Mouse (Mus musculus) hindbrain, embryonic 11.5 days (tissue): Measurements from ENCODE around the gene Cdh23. TPM values are rescaled to one million over a fixed set of nuclear protein-coding genes. Genes with fewer than 3 reads are reported as not detected.

Source experiments
- ATAC-seq: fragments of 200-750 bp; cut with Nextera tagmentation; 2 replicates; pipeline ENCODE4 v1.8.0; 2017; ENCODE audit warnings: mild to moderate bottlenecking, moderate TSS enrichment, moderate library complexity; ENCODE audit not compliant: low FRiP score
- DNase-seq: peaks from one replicate; pipeline ENCODE4 v3.0.0-alpha.2; 2015; ENCODE audit warnings: low spot score
- H3K27ac ChIP-seq: fragments of 300-500 bp; sonication (generic); 2 replicates; pipeline ENCODE4 v1.5.1; 2014; ENCODE audit warnings: mild to moderate bottlenecking, low read depth, low read length
- H3K27me3 ChIP-seq: fragments of 300-500 bp; sonication (generic); 2 replicates; pipeline ENCODE4 v1.6.1; 2014; ENCODE audit warnings: mild to moderate bottlenecking, low read length, moderate library complexity, mixed read lengths; ENCODE audit not compliant: control insufficient read depth, insufficient read depth
- H3K36me3 ChIP-seq: fragments of 300-500 bp; sonication (generic); 2 replicates; pipeline ENCODE4 v1.6.1; 2014; ENCODE audit warnings: mild to moderate bottlenecking, low read length, moderate library complexity, mixed read lengths; ENCODE audit not compliant: control insufficient read depth, insufficient read depth
- H3K4me1 ChIP-seq: fragments of 300-500 bp; sonication (generic); replicated peaks from 2 replicates; pipeline ENCODE4 v1.6.1; 2014; ENCODE audit warnings: low read length, mixed read lengths; ENCODE audit not compliant: control insufficient read depth, insufficient read depth
- H3K4me2 ChIP-seq: fragments of 300-500 bp; sonication (generic); replicated peaks from 2 replicates; pipeline ENCODE4 v1.6.1; 2014; ENCODE audit warnings: mild to moderate bottlenecking, low read depth, low read length
- H3K4me3 ChIP-seq: fragments of 300-500 bp; sonication (generic); 2 replicates; pipeline ENCODE4 v1.5.1; 2014; ENCODE audit warnings: low read depth, low read length
- H3K9ac ChIP-seq: fragments of 300-500 bp; sonication (generic); 2 replicates; pipeline ENCODE4 v1.6.1; 2014; ENCODE audit warnings: low read depth, low read length
- H3K9me3 ChIP-seq: fragments of 300-500 bp; sonication (generic); 2 replicates; pipeline ENCODE4 v1.6.1; 2016; ENCODE audit warnings: low read length; ENCODE audit not compliant: control insufficient read depth
- WGBS: fragments of 180-500 bp; shearing (Covaris S2); extraction: QIAGEN DNeasy Blood & Tissue Kit; methylation state at CpG from one replicate; pipeline ENCODE4 v1.1.7; 2014; 5-methylcytosine and 5-hydroxymethylcytosine counted together
- polyA plus RNA-seq: library from polyadenylated mRNA; unstranded; fragments of >200 nt; fragmentation: Nextera tagmentation; extraction: Ambion mirVana; gene quantifications from 2 replicates; pipeline ENCODE4 v1.2.1, GENCODE M21; 2014

The Cdh23 gene
- polyA plus RNA-seq, 1 experiment from 2014 or later, result 1.6 TPM

DNA sequence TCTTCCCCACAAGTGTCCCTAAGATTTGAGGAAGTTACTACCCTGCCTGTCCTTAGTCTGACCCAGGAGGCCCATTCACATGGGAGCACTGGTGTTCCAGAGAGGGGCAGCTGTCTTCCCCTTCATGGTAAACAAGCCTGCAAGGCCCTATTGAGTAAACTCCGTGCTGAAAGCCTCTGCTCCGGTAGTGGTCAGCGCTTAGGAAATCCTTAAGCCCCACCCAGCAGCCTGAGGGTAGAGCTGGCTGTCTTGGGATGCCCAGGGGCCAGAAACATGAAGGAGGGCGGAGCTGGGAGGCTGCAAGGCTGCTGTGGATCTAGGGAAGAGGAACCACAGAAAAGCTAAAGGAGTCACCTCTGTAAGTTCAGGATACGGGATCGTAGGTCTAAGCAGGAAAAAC, 347.2 kb downstream of the Cdh23 start:
- Histone ChIP-seq H3K9me3 (no peaks in the 10 kb centered on the region), H3K9ac (no peak overlapping the region), H3K27ac (no peak overlapping the region), H3K4me1 (peaks cover 10% of the 10 kb centered on the region), H3K27me3 (peaks cover 14% of the 10 kb centered on the region), H3K36me3 (no peaks in the 10 kb centered on the region), H3K4me2 (no peak overlapping the region), H3K4me3 (no peak overlapping the region)
- no peak for ATAC-seq
- no peak for DNase-seq
- WGBS, result 37% methylated on average over 6 of the region's 6 CpGs

DNA sequence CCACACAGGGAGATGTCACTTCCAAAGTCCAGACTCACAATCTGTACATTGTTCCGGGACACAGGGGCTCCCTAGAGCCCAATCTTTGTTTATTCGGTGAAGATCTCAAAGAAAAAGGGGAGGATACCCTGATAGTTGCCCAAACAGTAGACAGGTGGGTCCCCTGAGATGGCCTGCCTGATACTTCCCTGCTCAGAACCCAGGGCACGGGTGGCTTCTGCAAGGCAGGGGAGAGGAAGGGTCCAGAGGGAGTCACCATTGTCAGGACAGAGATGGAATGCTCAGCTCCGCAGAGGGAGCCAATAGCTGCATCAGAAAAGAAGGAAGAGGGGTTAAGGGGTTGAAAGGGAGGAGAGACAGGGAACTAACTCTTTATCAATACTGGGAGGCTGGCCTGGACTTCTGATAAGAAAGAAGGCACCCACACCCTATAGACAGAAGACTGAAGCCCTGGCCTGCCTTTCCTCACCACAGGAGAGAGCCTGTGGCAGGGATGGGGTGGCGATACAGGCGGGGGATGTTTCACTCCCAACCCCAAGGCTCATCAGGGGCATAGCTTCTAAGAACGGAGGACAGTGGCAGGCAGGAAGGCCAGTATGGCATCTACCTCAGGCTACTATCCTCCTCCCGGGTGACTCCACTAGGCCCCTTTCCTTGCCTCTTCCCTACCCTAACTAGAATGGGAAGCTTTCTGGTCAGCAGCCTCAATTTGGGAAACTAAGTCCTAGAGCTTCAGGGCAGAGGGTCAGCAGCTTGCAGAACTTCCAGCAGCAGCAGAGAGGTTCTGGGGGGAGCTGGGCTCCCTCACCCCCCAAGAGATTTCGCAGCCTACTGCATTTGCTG, 348.3 kb downstream of the Cdh23 start:
- 27% methylated on average over 9 of the region's 9 CpGs for WGBS
- DNase-seq, result no peak
- H3K36me3 ChIP-seq, result no peaks in the 10 kb centered on the region
- ATAC-seq, result no peak
- H3K9ac ChIP-seq, result no peak overlapping the region
- H3K4me3 ChIP-seq, result no peak overlapping the region
- H3K27ac ChIP-seq, result no peak overlapping the region
- no peak overlapping the region for H3K4me2 ChIP-seq
- H3K9me3 ChIP-seq, result no peaks in the 10 kb centered on the region
- peaks cover 8% of the 10 kb centered on the region for H3K4me1 ChIP-seq
- H3K27me3 ChIP-seq, result peaks cover 14% of the 10 kb centered on the region

DNA sequence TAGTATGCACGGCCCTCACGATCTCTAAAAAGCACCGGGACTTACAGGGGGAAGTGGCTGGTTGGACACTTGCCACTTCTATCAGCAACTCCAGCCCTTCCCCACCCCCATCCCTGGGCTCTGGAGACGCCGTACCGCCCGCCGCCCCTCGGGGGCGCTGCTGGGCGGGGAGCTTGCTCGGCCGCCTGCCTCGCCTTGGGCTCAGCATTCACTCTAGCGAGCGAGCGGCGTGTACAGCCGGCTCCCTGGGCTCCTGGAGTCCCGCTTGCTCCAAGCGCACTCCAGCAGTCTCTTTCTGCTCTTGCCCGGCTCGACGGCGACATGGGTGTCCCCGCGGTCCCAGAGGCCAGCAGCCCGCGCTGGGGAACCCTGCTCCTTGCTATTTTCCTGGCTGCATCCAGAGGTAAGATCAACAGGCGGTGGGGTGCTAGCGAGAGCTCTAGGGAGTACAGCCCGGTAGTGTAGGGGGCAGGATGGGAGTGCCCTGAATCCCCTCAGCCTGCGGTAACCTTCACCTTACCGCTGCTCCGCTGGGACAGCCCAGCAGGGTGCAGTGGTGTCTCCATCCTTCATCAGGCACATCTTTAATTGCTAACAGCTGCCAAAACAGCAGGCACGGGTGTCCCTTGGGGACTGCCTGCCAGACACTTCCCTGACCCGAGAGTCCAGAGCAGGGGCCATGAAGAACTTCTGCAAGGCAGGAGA, 349.4 kb downstream of the Cdh23 start, which contains the start of gene Vsir:
Gene Vsir (plus strand): TSS at position 151 of the 705 bp plus-strand sequence.
- Histone ChIP-seq H3K27ac (no peak within 1 kb of the TSS), H3K4me1 (peaks cover 7% of the 10 kb centered on the region), H3K9me3 (no peaks in the 10 kb centered on the region), H3K4me2 (peak within 1 kb of the TSS; percentile 43), H3K9ac (0 out of 2 replicates have a peak within 1 kb of the TSS, but pooled peaks have one; percentile 40), H3K36me3 (no peaks in the 10 kb centered on the region), H3K4me3 (peak within 1 kb of the TSS; percentile 23), H3K27me3 (peaks cover 14% of the 10 kb centered on the region)
- peak; percentile 32 for ATAC-seq
- WGBS, result 1% methylated on average over 37 of the region's 37 CpGs
- peak; percentile 89 for DNase-seq

DNA sequence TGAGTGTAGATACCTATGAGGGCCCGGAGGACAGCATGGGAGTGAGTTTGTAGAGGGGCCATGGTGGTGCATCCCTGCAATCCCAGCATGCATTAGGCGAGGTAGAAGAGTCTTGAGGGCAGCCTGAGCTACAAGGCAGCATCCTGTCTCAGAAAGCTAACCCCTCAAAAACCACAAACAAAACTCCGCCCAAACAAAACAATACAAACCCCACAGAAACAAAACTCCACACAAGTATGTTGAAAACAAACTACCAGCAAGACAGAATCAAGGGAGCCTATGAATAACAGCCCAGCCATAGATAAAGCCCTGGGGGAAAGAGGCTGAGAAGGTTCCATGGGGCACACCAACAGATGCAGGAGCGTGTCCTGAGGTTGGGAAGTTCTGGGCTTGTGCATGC, 350.2 kb downstream of the Cdh23 start:
- no peak overlapping the region for H3K9ac ChIP-seq
- peaks cover 7% of the 10 kb centered on the region for H3K4me1 ChIP-seq
- H3K9me3 ChIP-seq, result no peaks in the 10 kb centered on the region
- ATAC-seq (no peak), DNase-seq (no peak)
- no peaks in the 10 kb centered on the region for H3K36me3 ChIP-seq
- 76% methylated on average over 4 of the region's 4 CpGs for WGBS
- H3K4me2 ChIP-seq, result no peak overlapping the region
- H3K27ac ChIP-seq, result no peak overlapping the region
- H3K4me3 ChIP-seq, result no peak overlapping the region
- peaks cover 14% of the 10 kb centered on the region for H3K27me3 ChIP-seq

DNA sequence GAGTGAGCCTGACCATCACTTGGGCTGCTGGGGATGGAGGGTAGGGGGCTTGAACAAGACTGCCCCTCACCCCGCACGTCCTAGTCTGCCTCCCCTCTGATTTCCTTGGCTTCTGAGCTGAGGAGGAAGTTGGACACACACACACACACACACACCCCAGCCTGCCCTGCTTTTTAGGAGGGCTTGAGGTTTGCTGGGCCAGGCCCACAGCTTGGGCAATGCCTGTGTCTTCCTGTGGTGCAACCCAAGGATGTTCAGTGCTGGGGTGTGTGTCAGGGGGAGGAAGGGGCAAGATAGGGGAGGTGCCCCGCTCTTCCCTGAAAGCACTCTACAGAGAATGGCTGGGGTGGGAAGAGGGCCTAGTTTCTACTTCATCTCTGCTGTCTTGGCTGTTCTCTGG, 352.2 kb downstream of the Cdh23 start:
- no peak overlapping the region for H3K27ac ChIP-seq
- H3K9me3 ChIP-seq, result no peaks in the 10 kb centered on the region

DNA sequence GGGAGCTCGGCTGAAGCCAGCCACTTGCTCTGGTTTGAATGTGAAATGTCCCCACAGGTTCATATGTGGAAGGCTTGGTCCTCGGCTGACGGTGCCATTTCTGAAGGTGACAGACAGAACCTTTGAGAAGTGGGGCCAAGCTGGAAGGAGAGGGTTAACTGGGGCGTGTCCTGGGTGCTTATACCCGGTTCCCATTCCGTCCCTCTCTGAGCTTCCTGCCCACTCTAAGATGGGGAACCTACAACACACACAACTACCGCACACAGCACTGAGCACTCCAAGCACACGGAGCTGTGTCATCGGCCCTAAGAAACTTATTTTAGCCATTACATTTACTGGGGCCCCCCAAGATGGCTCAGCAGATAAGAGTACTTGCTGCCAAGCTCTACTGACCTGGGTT, 354.8 kb downstream of the Cdh23 start:
- H3K9me3 ChIP-seq, result no peaks in the 10 kb centered on the region
- H3K27me3 ChIP-seq, result 0 out of 2 replicates have a peak, but pooled peaks cover 4% of the 10 kb centered on the region
- 84% methylated on average over 9 of the region's 9 CpGs for WGBS

More for the DNA sequence above, 352.2 kb downstream of the Cdh23 start:
- peaks cover 14% of the 10 kb centered on the region for H3K27me3 ChIP-seq
- H3K4me2 ChIP-seq, result no peak overlapping the region
- H3K9ac ChIP-seq, result no peak overlapping the region
- H3K4me3 ChIP-seq, result no peak overlapping the region
- no peak for DNase-seq
- no peaks in the 10 kb centered on the region for H3K36me3 ChIP-seq
- WGBS, result 84% methylated on average over 3 of the region's 3 CpGs
- H3K4me1 ChIP-seq, result peaks cover 7% of the 10 kb centered on the region
- no peak for ATAC-seq

DNA sequence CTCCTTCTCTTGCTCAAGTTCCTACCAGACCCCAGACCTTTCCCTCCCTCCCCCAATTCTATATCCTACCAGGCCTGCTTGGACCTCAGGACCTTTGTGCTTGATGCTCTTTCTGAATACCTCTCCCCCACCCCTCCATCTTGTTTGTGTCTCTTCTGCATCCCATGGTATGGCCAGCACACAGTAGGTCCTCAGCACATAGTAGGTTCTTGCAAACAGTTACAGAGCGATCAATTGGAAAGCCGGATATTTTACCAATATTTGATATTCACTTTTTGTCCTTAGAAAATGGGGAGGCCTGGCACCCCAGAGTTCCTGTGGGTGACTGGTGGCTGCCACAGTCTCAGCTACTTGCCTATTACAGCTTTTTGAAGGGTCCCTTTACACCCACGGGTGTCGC, 361.3 kb downstream of the Cdh23 start:
- Histone ChIP-seq H3K4me1 (no peaks in the 10 kb centered on the region), H3K4me3 (no peak overlapping the region), H3K27ac (no peak overlapping the region), H3K4me2 (no peak overlapping the region), H3K9ac (no peak overlapping the region), H3K27me3 (no peaks in the 10 kb centered on the region), H3K9me3 (no peaks in the 10 kb centered on the region), H3K36me3 (no peaks in the 10 kb centered on the region)
- 92% methylated on average over 4 of the region's 4 CpGs for WGBS
- DNase-seq (no peak), ATAC-seq (no peak)

More for the DNA sequence above, 354.8 kb downstream of the Cdh23 start:
- ATAC-seq, result no peak
- Histone ChIP-seq H3K4me1 (no peaks in the 10 kb centered on the region; the same call in 1 of the 2 replicates), H3K4me3 (no peak overlapping the region), H3K9ac (no peak overlapping the region), H3K4me2 (no peak overlapping the region), H3K27ac (no peak overlapping the region), H3K36me3 (no peaks in the 10 kb centered on the region)
- DNase-seq, result no peak

DNA sequence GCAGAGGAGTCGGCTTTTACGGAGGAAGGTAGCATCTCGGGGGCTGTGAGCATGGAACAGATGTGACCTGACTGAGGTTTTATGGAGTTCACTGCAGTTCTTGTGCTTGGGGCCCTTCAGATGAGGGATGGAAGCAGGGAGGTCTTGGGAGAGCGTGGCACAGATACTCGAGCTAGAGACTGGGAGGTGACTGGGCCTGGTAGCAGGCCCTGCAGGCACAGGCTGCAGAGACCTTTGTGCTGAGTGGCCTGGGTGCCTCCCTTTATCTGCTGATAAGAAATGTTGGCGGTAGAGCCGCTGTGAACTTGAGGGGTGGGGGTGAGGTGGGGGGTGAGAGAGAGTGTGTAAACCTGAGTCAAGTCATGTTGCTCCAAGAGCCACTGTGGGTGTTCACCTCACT, 361.7 kb downstream of the Cdh23 start:
- 84% methylated on average over 7 of the region's 7 CpGs for WGBS

More for the DNA sequence above, 361.7 kb downstream of the Cdh23 start:
- no peaks in the 10 kb centered on the region for H3K9me3 ChIP-seq
- no peak overlapping the region for H3K4me3 ChIP-seq
- no peak for ATAC-seq
- H3K4me1 ChIP-seq, result no peaks in the 10 kb centered on the region
- H3K27ac ChIP-seq, result no peak overlapping the region
- H3K36me3 ChIP-seq, result no peaks in the 10 kb centered on the region
- no peak overlapping the region for H3K9ac ChIP-seq
- no peak overlapping the region for H3K4me2 ChIP-seq
- no peaks in the 10 kb centered on the region for H3K27me3 ChIP-seq
- DNase-seq, result no peak
